Mouse (Mus musculus) left cerebral cortex, postnatal 36 days (tissue): Measurements from ENCODE around the gene Catsperg1. TPM values are rescaled to one million over a fixed set of nuclear protein-coding genes. Genes with fewer than 3 reads are reported as not detected.
"Not testable (repeated sequence)": the region's sequence is repeated elsewhere in the genome, so short reads cannot be mapped to it uniquely, and the experiment has no call there.

Source experiments
- DNase-seq, 2 experiments: peaks; one replicate each; pipeline ENCODE4 v3.0.0; 2021 to 2022; ENCODE audit warnings: low spot score in 2 of 2, mixed read lengths in 1 of 2
- intact Hi-C: fragments of 180-260 bp; cut with DNase I; formaldehyde crosslinking; loops from one replicate; pipeline ENCODE4 v1.15.1; 2025
- total RNA-seq, 2 experiments: library from RNA; stranded (reverse); gene quantifications; 2 replicates each; pipeline ENCODE4 v1.2.3; 2021

Catsperg1 gene
- total RNA-seq, 2 experiments from 2014 or later = 0.52 to 0.75 TPM

- no peak for DNase-seq
Observed at GRCm38 (mm10) chr7:29148771-29149170, 65.1 kb downstream of the Catsperg1 start.

GRCm38 (mm10) chr7:29146625-29147367, 67.0 kb downstream of the Catsperg1 start:
- intact Hi-C loops = no loop called here
- no peak for DNase-seq

More at GRCm38 (mm10) chr7:29148771-29149170, 65.1 kb downstream of the Catsperg1 start:
- intact Hi-C loops = no loop called here

GRCm38 (mm10) chr7:29144006-29144405, 69.8 kb downstream of the Catsperg1 start:
- no peak for DNase-seq
- intact Hi-C loops = no loop called here

GRCm38 (mm10) chr7:29141416-29141815, 72.4 kb downstream of the Catsperg1 start:
- intact Hi-C loops = no loop called here
- DNase-seq = no peak

- intact Hi-C loops, DNase-seq: not testable (repeated sequence)
Observed at GRCm38 (mm10) chr7:29139237-29139636, 74.6 kb downstream of the Catsperg1 start.

GRCm38 (mm10) chr7:29137429-29137828, 76.4 kb downstream of the Catsperg1 start:
- DNase-seq = no peak
- intact Hi-C loops = no loop called here

- no peak for DNase-seq
- intact Hi-C loops = loop anchor here (5.0 kb wide), 1 partner anchor 162 kb away; no protein-coding TSS in a partner anchor
Observed at GRCm38 (mm10) chr7:29134693-29135386, 79.0 kb downstream of the Catsperg1 start, which contains the start of gene Rasgrp4. Gene Rasgrp4 (plus strand): TSS chr7:29134851.

- intact Hi-C loops = loop anchor here (5.0 kb wide), 1 partner anchor 163 kb away; no protein-coding TSS in a partner anchor
- DNase-seq = no peak
Observed at GRCm38 (mm10) chr7:29134230-29134629, 79.6 kb downstream of the Catsperg1 start.

Other genes with a start within 250 kb of the Catsperg1 start
- gene Eif3k, start 232.2 kb downstream of the Catsperg1 start, total RNA-seq = 100 to 1,000 TPM; 169 to 194 TPM
- gene Map4k1, start 232.0 kb downstream of the Catsperg1 start, total RNA-seq = 1 to 10 TPM; 1.6 to 1.9 TPM
- gene Ryr1, start 88.9 kb downstream of the Catsperg1 start, total RNA-seq = 10 to 100 TPM in 1 of 2 experiments, 1 to 10 TPM in 1; 4.9 to 11.0 TPM
- 1 to 10 TPM in 1 of 2 experiments, under 1 TPM in 1; 0.89 to 2.5 TPM for gene Rasgrp4, start 79.2 kb downstream of the Catsperg1 start, total RNA-seq
- 10 to 100 TPM; 35.3 to 40.3 TPM for gene Fam98c, start 57.8 kb downstream of the Catsperg1 start, total RNA-seq
- 1 to 10 TPM in 1 of 2 experiments, under 1 TPM in 1; 0.88 to 1.4 TPM for gene Ggn, start 43.8 kb downstream of the Catsperg1 start, total RNA-seq
- 10 to 100 TPM; 41.8 to 62.4 TPM for gene Spred3, start 43.6 kb downstream of the Catsperg1 start, total RNA-seq
- 100 to 1,000 TPM; 126 to 136 TPM for gene Psmd8, start 33.3 kb downstream of the Catsperg1 start, total RNA-seq
- gene Kcnk6, start 18.5 kb upstream of the Catsperg1 start, total RNA-seq = 1 to 10 TPM; 2.4 to 4.1 TPM
- 10 to 100 TPM; 48.6 to 54.6 TPM for gene Yif1b, start 24.3 kb upstream of the Catsperg1 start, total RNA-seq
- not detected for gene 2200002D01Rik, start 34.4 kb upstream of the Catsperg1 start, total RNA-seq
- gene Spint2, start 67.9 kb upstream of the Catsperg1 start, total RNA-seq = 10 to 100 TPM; 23.5 to 26.2 TPM
- gene Ppp1r14a, start 75.3 kb upstream of the Catsperg1 start, total RNA-seq = 10 to 100 TPM; 15.9 to 24.7 TPM
- gene Dpf1, start 89.9 kb upstream of the Catsperg1 start, total RNA-seq = 100 to 1,000 TPM in 1 of 2 experiments, 10 to 100 TPM in 1; 86.6 to 117 TPM